Mouse (Mus musculus) CH12.LX (cell line): ENCODE data around the gene Slc25a38. TPM values are rescaled to one million over a fixed set of nuclear protein-coding genes. Genes with fewer than 3 reads are reported as not detected.
A peak's percentile ranks its signal among the peaks of the same experiment; 100 is the strongest.

Experiments
- DNase-seq: peaks from one replicate; pipeline ENCODE4 v3.0.0-alpha.2; 2013; ENCODE audit errors: extremely low read depth
- H3K27ac ChIP-seq: 2 replicates; pipeline ENCODE4 v1.5.1; 2012; ENCODE audit warnings: low read depth, mild to moderate bottlenecking, control low read depth, moderate library complexity; ENCODE audit not compliant: insufficient read depth
- H3K27me3 ChIP-seq: replicated peaks from 2 replicates; pipeline ENCODE3; 2012; ENCODE audit warnings: inconsistent platforms
- H3K36me3 ChIP-seq, 2 experiments: replicated peaks in 1 of 2; 2 replicates each; pipeline versions ENCODE3 to v1.6.1; 2012; ENCODE audit warnings: inconsistent platforms in 1 of 2, low read length in 1 of 2, mild to moderate bottlenecking in 1 of 2, mixed read lengths in 1 of 2, moderate library complexity in 1 of 2; ENCODE audit not compliant: control insufficient read depth in 1 of 2, insufficient read depth in 1 of 2
- H3K4me1 ChIP-seq, 2 experiments: 2 replicates each; pipeline ENCODE4 v1.6.1; 2012; ENCODE audit warnings: inconsistent platforms in 1 of 2, moderate library complexity in 1 of 2; ENCODE audit not compliant: insufficient read depth in 2 of 2, control insufficient read depth in 1 of 2
- H3K4me2 ChIP-seq: 2 replicates; pipeline ENCODE4 v1.6.1; 2012; ENCODE audit warnings: low read depth, mild to moderate bottlenecking, control low read depth; ENCODE audit not compliant: poor library complexity, insufficient read depth, severe bottlenecking
- H3K4me3 ChIP-seq, 3 experiments: fragments of 150-350 bp in 1 of 3; sonication (generic) in 1 of 3; replicated peaks in 1 of 3; 2 replicates each; pipeline versions ENCODE3 to v1.5.1; 2011 to 2012; ENCODE audit warnings: low read depth in 2 of 3, low read length in 2 of 3, mild to moderate bottlenecking in 2 of 3, moderate library complexity in 2 of 3, control low read depth in 1 of 3, improper control_type of control experiment in 1 of 3, inconsistent platforms in 1 of 3, mixed read lengths in 1 of 3; ENCODE audit not compliant: poor library complexity in 1 of 3
- H3K79me2 ChIP-seq: replicated peaks from 2 replicates; pipeline ENCODE4 v1.6.1; 2012; ENCODE audit warnings: mild to moderate bottlenecking, moderate library complexity; ENCODE audit not compliant: control insufficient read depth, poor library complexity, insufficient read depth, severe bottlenecking; ENCODE audit errors: extremely low read depth
- H3K9ac ChIP-seq: 2 replicates; pipeline ENCODE4 v1.6.1; 2012; ENCODE audit warnings: low read depth, mild to moderate bottlenecking, control low read depth, moderate library complexity; ENCODE audit not compliant: insufficient read depth
- H3K9me3 ChIP-seq: replicated peaks from 2 replicates; pipeline ENCODE3; 2012; ENCODE audit warnings: low read length, inconsistent platforms, mixed read lengths
- CHD1 ChIP-seq: IDR thresholded peaks from 2 replicates; pipeline ENCODE4 v1.6.1; 2012; ENCODE audit warnings: low read depth, low read length, improper control_type of control experiment, inconsistent platforms
- CTCF ChIP-seq, 2 experiments: IDR thresholded peaks in 1 of 2; conservative IDR thresholded peaks in 1 of 2; 2 replicates each; pipeline ENCODE4 v1.5.1; 2011 to 2012; ENCODE audit warnings: low read depth in 2 of 2, low read length in 2 of 2, improper control_type of control experiment in 1 of 2, inconsistent platforms in 1 of 2, mild to moderate bottlenecking in 1 of 2, moderate library complexity in 1 of 2
- ELF1 ChIP-seq: IDR thresholded peaks from 2 replicates; pipeline ENCODE4 v1.6.1; 2014; ENCODE audit warnings: low read depth, mild to moderate bottlenecking, inconsistent platforms, low read length, improper control_type of control experiment
- MAX ChIP-seq: IDR thresholded peaks from 2 replicates; pipeline ENCODE4 v1.6.1; 2011; ENCODE audit warnings: low read length, improper control_type of control experiment
- MAZ ChIP-seq: IDR thresholded peaks from 2 replicates; pipeline ENCODE4 v1.6.1; 2012; ENCODE audit warnings: low read depth, mild to moderate bottlenecking, inconsistent platforms, low read length, improper control_type of control experiment, moderate library complexity
- NELFE ChIP-seq: IDR thresholded peaks from 2 replicates; pipeline ENCODE4 v1.6.1; 2011; ENCODE audit warnings: low read depth, low read length, improper control_type of control experiment
- RAD21 ChIP-seq: IDR thresholded peaks from 2 replicates; pipeline ENCODE4 v1.6.1; 2011; ENCODE audit warnings: low read depth, mild to moderate bottlenecking, low read length, improper control_type of control experiment, moderate library complexity
- RCOR1 ChIP-seq: conservative IDR thresholded peaks from 2 replicates; pipeline ENCODE4 v1.6.1; 2012; ENCODE audit warnings: low read depth, mild to moderate bottlenecking, inconsistent platforms, low read length, improper control_type of control experiment
- SIN3A ChIP-seq: IDR thresholded peaks from 2 replicates; pipeline ENCODE4 v1.6.1; 2012; ENCODE audit warnings: low read length, improper control_type of control experiment, inconsistent platforms
- SMC3 ChIP-seq: IDR thresholded peaks from 2 replicates; pipeline ENCODE4 v1.6.1; 2011; ENCODE audit warnings: low read depth, low read length, improper control_type of control experiment
- TBP ChIP-seq: conservative IDR thresholded peaks from 2 replicates; pipeline ENCODE4 v1.6.1; 2011; ENCODE audit warnings: low read depth, low read length, improper control_type of control experiment
- UBTF ChIP-seq: IDR thresholded peaks from 2 replicates; pipeline ENCODE4 v1.6.1; 2012; ENCODE audit warnings: low read depth, mild to moderate bottlenecking, inconsistent platforms, low read length, improper control_type of control experiment, moderate library complexity
- USF1 ChIP-seq: IDR thresholded peaks from 2 replicates; pipeline ENCODE4 v1.6.1; 2014; ENCODE audit warnings: low read depth, mild to moderate bottlenecking, inconsistent platforms, low read length, improper control_type of control experiment
- ZC3H11A ChIP-seq: IDR thresholded peaks from 2 replicates; pipeline ENCODE4 v1.6.1; 2012; ENCODE audit warnings: low read depth, mild to moderate bottlenecking, inconsistent platforms, low read length, improper control_type of control experiment
- ZKSCAN1 ChIP-seq: IDR thresholded peaks from 2 replicates; pipeline ENCODE4 v1.6.1; 2012; ENCODE audit warnings: low read depth, inconsistent platforms, low read length, improper control_type of control experiment, borderline replicate concordance
- ZNF384 ChIP-seq: IDR thresholded peaks from 2 replicates; pipeline ENCODE4 v1.6.1; 2012; ENCODE audit warnings: low read depth, low read length, improper control_type of control experiment, inconsistent platforms
- dilution Hi-C: fragments of 300-500 bp; cut with MboI; formaldehyde crosslinking; loops from 2 replicates; pipeline ENCODE4 v1.14.3; 2020; ENCODE audit warnings: low sequenced_read_pairs; ENCODE audit not compliant: extremely low pct_unique_long_range_greater_than_20kb, extremely low pct_ligation_motif_present
- in situ Hi-C: fragments of 300-500 bp; cut with MboI; formaldehyde crosslinking; loops from 3 replicates; pipeline ENCODE4 v1.14.3; 2019; ENCODE audit warnings: low sequenced_read_pairs, low pct_ligation_motif_present, low pct_unique_long_range_greater_than_20kb, mixed read lengths
- polyA plus RNA-seq: library from polyadenylated mRNA; unstranded; fragments of >175 nt; gene quantifications from 2 replicates; pipeline ENCODE4 v1.2.1, GENCODE M21; 2012; ENCODE audit warnings: low read depth; ENCODE audit not compliant: insufficient read length
- total RNA-seq, 2 experiments: library from RNA; depleted of rRNA; stranded (reverse); fragments of 300-350 nt in 1 of 2; fragments of >200 nt in 1 of 2; gene quantifications; 2 replicates each; pipeline ENCODE4 v1.2.3; 2012 to 2014

Gene Slc25a38
- total and polyA plus RNA-seq, 3 experiments, result 20.3 to 24.4 (median 22.3) TPM

DNA sequence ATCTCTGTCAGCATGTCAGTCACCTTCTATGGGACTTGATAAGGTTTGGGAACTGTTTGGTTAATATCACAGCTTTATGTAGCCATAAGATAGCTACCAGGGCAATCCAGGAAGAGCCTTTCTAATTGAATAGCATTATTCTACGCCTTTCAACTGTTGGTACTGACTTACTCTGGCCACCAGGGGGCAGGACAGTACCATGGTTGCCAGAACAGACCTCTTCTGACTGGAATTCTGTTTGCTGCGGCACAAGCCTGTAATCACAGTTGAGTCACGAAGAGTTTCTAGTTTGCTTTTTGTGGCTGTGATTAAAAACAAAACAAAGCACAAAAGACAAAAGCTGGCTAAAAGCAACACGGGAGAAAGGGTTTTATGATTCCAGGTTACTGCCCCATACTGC lies 30.5 kb downstream of the Slc25a38 start:
- Histone ChIP-seq H3K27me3 (peaks cover 6% of the 10 kb centered on the region), H3K9ac (no peak overlapping the region), H3K9me3 (peaks cover 4% of the 10 kb centered on the region), H3K79me2 (no peaks in the 10 kb centered on the region), H3K4me2 (no peak overlapping the region), H3K4me1 (no peaks in the 10 kb centered on the region; a peak in 1 of 4 replicates), H3K36me3 (peaks cover 0 to 2% of the 10 kb centered on the region in 2 experiments), H3K4me3 (no peak overlapping the region), H3K27ac (no peak overlapping the region)
- peak; percentile 80 for DNase-seq
- in situ Hi-C loops (no loop called here), dilution Hi-C loops (no loop called here)
- peak; percentile 72 for TF ChIP-seq ELF1
- no peak for TF ChIP-seq USF1
- no peak for TF ChIP-seq MAX
- TF ChIP-seq UBTF, result no peak
- TF ChIP-seq ZNF384, result no peak
- no peak for TF ChIP-seq ZKSCAN1
- TF ChIP-seq NELFE, result no peak; the same call in 1 of the 2 replicates
- peak; percentile 91 for TF ChIP-seq SMC3
- TF ChIP-seq RAD21, result peak; percentile 97
- no peak for TF ChIP-seq CHD1
- peak; percentile 71 to 97 for TF ChIP-seq CTCF (conservative IDR thresholded peaks at IDR 0.05 in 1 of 2, IDR thresholded peaks at IDR 0.05 in 1 of 2; ENCODE audit: low read depth in 2 of 2, low read length in 2 of 2)
- no peak for TF ChIP-seq MAZ
- TF ChIP-seq ZC3H11A, result peak; percentile 46; the same call in 1 of the 2 replicates

DNA sequence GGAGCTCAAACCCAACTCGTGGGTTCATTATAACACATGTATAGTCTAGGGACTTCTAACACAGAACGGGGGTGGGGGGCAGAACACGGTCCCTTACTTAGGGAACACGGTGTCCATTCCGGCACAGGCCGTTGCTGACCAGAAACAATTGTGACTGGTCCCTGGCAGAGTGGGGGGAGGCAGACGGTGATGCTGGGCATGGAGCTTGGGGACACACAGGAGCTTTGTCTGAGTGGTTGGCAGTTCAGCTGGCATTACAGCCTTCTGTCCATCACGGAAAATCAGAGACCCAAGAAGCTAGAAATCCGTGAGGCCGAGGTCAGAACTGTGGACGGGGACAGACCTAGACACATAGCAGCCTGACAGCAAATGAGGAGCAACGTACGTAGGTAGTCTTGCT lies 34.3 kb downstream of the Slc25a38 start:
- no peak for DNase-seq
- H3K9ac ChIP-seq, result no peak overlapping the region
- no peaks in the 10 kb centered on the region; a peak in 1 of 4 replicates for H3K4me1 ChIP-seq
- no peak overlapping the region for H3K4me3 ChIP-seq
- in situ Hi-C loops (no loop called here), dilution Hi-C loops (no loop called here)
- H3K27ac ChIP-seq, result no peak overlapping the region
- no peaks in the 10 kb centered on the region for H3K79me2 ChIP-seq
- H3K4me2 ChIP-seq, result no peak overlapping the region
- H3K9me3 ChIP-seq, result peaks cover 4% of the 10 kb centered on the region
- TF ChIP-seq RAD21, result no peak
- no peak for TF ChIP-seq NELFE
- TF ChIP-seq RCOR1, result no peak
- TF ChIP-seq ZKSCAN1, result no peak
- no peak for TF ChIP-seq TBP
- TF ChIP-seq SIN3A, result no peak
- no peak for TF ChIP-seq SMC3
- H3K27me3 ChIP-seq, result peaks cover 13% of the 10 kb centered on the region
- no peaks in the 10 kb centered on the region for H3K36me3 ChIP-seq
